Mouse (Mus musculus): ENCODE measurements at regions not wholly inside any gene's neighbourhood (a gene's known extent, or its start where the extent isn't known, plus 50 kb on each side); places are given as distances from the start of the nearest gene placed in this dataset.

- TF ChIP-seq CTCF (IDR thresholded peaks at IDR 0.05; ENCODE audit: control insufficient read depth, insufficient read depth, insufficient replicate concordance, low read depth, low read length) (no peak), POLR2A (IDR thresholded peaks at IDR 0.05; ENCODE audit: control insufficient read depth, low read depth, low read length) (no peak)
Measured at GRCm38 (mm10) chr2:72688031-72688430, 212.1 kb downstream of the Cdca7 start.

Measured in testis, adult 2 months (tissue).